Comparison of ENCODE assay signal across 9 mouse cellular contexts in the genomic region with DNA sequence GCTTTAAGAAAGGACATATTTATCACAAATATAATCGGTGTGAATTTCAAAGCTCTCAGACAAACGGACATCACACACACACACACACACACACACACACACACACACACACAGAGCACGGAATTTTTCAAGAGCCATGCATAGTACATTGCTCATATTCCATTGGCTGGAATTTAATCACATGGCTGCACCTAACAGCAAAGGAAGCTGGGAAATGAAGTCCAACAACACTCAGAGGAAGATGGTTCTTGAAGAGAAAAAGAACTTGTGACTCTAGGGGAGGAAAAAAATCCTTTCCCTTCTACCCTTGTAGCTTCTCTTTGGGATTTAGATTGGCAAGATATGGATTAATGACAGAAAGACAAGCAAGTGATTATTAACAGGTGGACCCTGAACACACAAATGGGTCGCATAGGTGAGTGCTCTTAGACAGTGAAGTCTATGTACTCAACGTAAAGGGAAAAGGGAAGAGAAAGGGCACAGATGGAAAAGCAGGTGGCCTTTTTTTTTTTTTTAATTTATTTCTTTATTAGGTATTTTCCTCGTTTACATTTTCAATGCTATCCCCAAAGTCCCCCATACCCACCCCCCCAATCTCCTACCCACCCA. TPM values are rescaled to one million over a fixed set of nuclear protein-coding genes. Genes with fewer than 3 reads are reported as not detected.
DNase-seq lines count a peak whose midpoint lies in the region; ATAC-seq and TF ChIP-seq lines count a peak whose summit lies in the region.
"Had no signal": no experiment of that assay in that cellular context is flagged by ENCODE, and none has a peak within 500 bp of the region (broad histone marks: within the 10 kb centered on the region; RNA-seq: fewer than 3 reads in every experiment).

No protein-coding gene starts in this region.

- no peaks in the 10 kb centered on the region for H3K9me3 ChIP-seq in kidney, embryonic 15.5 days (replicated peaks)
- H3K9me3 ChIP-seq in embryonic facial prominence, embryonic 10.5 days: no peaks in the 10 kb centered on the region
- no peaks in the 10 kb centered on the region for H3K9me3 ChIP-seq in intestine, embryonic 15.5 days

- H3K4me3 ChIP-seq in kidney, embryonic 15.5 days (replicated peaks): no peak overlapping the region
- peak overlapping the region; percentile 37 for H3K4me3 ChIP-seq in embryonic facial prominence, embryonic 10.5 days
- H3K4me3 ChIP-seq in intestine, embryonic 15.5 days (replicated peaks): no peak overlapping the region
- no peak overlapping the region for H3K4me3 ChIP-seq in myocyte
- H3K4me3 ChIP-seq: megakaryocyte, embryonic 14.5 days had no signal

- WGBS in kidney, embryonic 15.5 days: 66% methylated on average over 6 of the region's 6 CpGs
- WGBS in embryonic facial prominence, embryonic 10.5 days: 52% methylated on average over 6 of the region's 6 CpGs
- WGBS in intestine, embryonic 15.5 days: 54% methylated on average over 6 of the region's 6 CpGs

- no peaks in the 10 kb centered on the region for H3K79me2 ChIP-seq in myocyte (ENCODE audit: control insufficient read depth, insufficient read depth)

- H3K27ac ChIP-seq in kidney, embryonic 15.5 days: no peak overlapping the region
- no peak overlapping the region for H3K27ac ChIP-seq in embryonic facial prominence, embryonic 10.5 days (replicated peaks)
- no peak overlapping the region for H3K27ac ChIP-seq in intestine, embryonic 15.5 days

- no peaks in the 10 kb centered on the region for H3K36me3 ChIP-seq in kidney, embryonic 15.5 days
- no peaks in the 10 kb centered on the region for H3K36me3 ChIP-seq in embryonic facial prominence, embryonic 10.5 days (replicated peaks)
- no peaks in the 10 kb centered on the region for H3K36me3 ChIP-seq in intestine, embryonic 15.5 days
- H3K36me3 ChIP-seq in myocyte (ENCODE audit: control insufficient read depth, insufficient read depth): no peaks in the 10 kb centered on the region

- no peak for TF ChIP-seq POLR2A in myocyte (IDR thresholded peaks at IDR 0.05; ENCODE audit: insufficient read length, low read depth)

- no peak overlapping the region for H3K9ac ChIP-seq in kidney, embryonic 15.5 days
- no peak overlapping the region for H3K9ac ChIP-seq in intestine, embryonic 15.5 days

- H3K4me1 ChIP-seq in kidney, embryonic 15.5 days: peaks cover 24% of the 10 kb centered on the region
- H3K4me1 ChIP-seq in embryonic facial prominence, embryonic 10.5 days: peaks cover 21% of the 10 kb centered on the region
- H3K4me1 ChIP-seq in intestine, embryonic 15.5 days (replicated peaks): peaks cover 15% of the 10 kb centered on the region; the same call in 1 of the 2 replicates

- H3ac ChIP-seq in myocyte (ENCODE audit: control insufficient read depth, insufficient read length): no peak overlapping the region

- no peaks in the 10 kb centered on the region for H3K27me3 ChIP-seq in kidney, embryonic 15.5 days
- H3K27me3 ChIP-seq in embryonic facial prominence, embryonic 10.5 days (replicated peaks; ENCODE audit: low read depth, poor library complexity, severe bottlenecking): no peaks in the 10 kb centered on the region
- no peaks in the 10 kb centered on the region for H3K27me3 ChIP-seq in intestine, embryonic 15.5 days (replicated peaks)
- H3K27me3 ChIP-seq in myocyte (ENCODE audit: control insufficient read depth, insufficient read depth, insufficient read length): no peaks in the 10 kb centered on the region

- no peak for DNase-seq in kidney, adult 11 months
- DNase-seq in embryonic facial prominence, embryonic 10.5 days (ENCODE audit: low spot score): peak; percentile 38
- no peak for DNase-seq in urinary bladder, adult 2 months (ENCODE audit: low spot score)
- no peak for DNase-seq in ovary, postnatal 14 days (ENCODE audit: low spot score)
- no peak for DNase-seq in layer of hippocampus, postnatal 10 days (ENCODE audit: low spot score in 2 of 2)

- peak; percentile 68; the same call in 1 of the 2 replicates for ATAC-seq in kidney, embryonic 15.5 days (replicated peaks; ENCODE audit: low FRiP score)
- peak; percentile 39; the same call in 1 of the 2 replicates for ATAC-seq in intestine, embryonic 15.5 days

- H3K4me2 ChIP-seq in kidney, embryonic 15.5 days: peak overlapping the region; percentile 36; the same call in 1 of the 2 replicates
- H3K4me2 ChIP-seq in intestine, embryonic 15.5 days (replicated peaks): no peak overlapping the region
- H3K4me2 ChIP-seq in myocyte (ENCODE audit: low read depth): no peak overlapping the region

TF ChIP-seq in myocyte, 11 proteins besides CTCF, POLR2A, EP300 and RAD21:
- TF ChIP-seq TCF3 (IDR thresholded peaks at IDR 0.05; ENCODE audit: insufficient read length, low read depth) (no peak), USF1 (IDR thresholded peaks at IDR 0.05; ENCODE audit: low read depth) (peak; percentile 86)

RNA-seq across cellular contexts. Expression of a gene that starts 35.5 kb away (rescaled TPM):
- polyA plus RNA-seq in kidney, embryonic 15.5 days (2015; fragmentation: Nextera tagmentation; extraction: Ambion mirVana): 3.7 and 4.3 TPM in 2 replicates
- polyA plus RNA-seq in embryonic facial prominence, embryonic 10.5 days (2016; fragmentation: Nextera tagmentation; extraction: Ambion mirVana): 1.00 and 3.5 TPM in 2 replicates
- 0.43 and 0.64 TPM in 2 replicates for polyA plus RNA-seq in intestine, embryonic 15.5 days (2015; fragmentation: Nextera tagmentation; extraction: Ambion mirVana)
- polyA plus RNA-seq in myocyte (2012; fragmentation: generic; extraction: Trizol): 0.14 TPM
- polyA plus RNA-seq in urinary bladder, adult 2 months (2012; rRNA removed): 0.10 and 0.22 TPM in 2 replicates
- total RNA-seq in layer of hippocampus, postnatal 10 days (2021): 1 to 10 TPM; 8.1 to 8.9 TPM

RNA-seq across cellular contexts. Expression of a gene that starts 52.2 kb away (rescaled TPM):
- polyA plus RNA-seq in kidney, embryonic 15.5 days (2015; fragmentation: Nextera tagmentation; extraction: Ambion mirVana): 42.9 and 43.6 TPM in 2 replicates
- polyA plus RNA-seq in embryonic facial prominence, embryonic 10.5 days (2016; fragmentation: Nextera tagmentation; extraction: Ambion mirVana): 74.1 and 75.7 TPM in 2 replicates
- 32.3 and 33.0 TPM in 2 replicates for polyA plus RNA-seq in intestine, embryonic 15.5 days (2015; fragmentation: Nextera tagmentation; extraction: Ambion mirVana)
- polyA plus RNA-seq in myocyte (2012; fragmentation: generic; extraction: Trizol): 20.4 TPM
- 22.0 and 34.3 TPM in 2 replicates for polyA plus RNA-seq in urinary bladder, adult 2 months (2012; rRNA removed)
- 10 to 100 TPM; 26.5 to 27.1 TPM for total RNA-seq in layer of hippocampus, postnatal 10 days (2021)

RNA-seq across cellular contexts. Expression of a gene that starts 52.4 kb away (rescaled TPM):
- 61.5 and 64.7 TPM in 2 replicates for polyA plus RNA-seq in kidney, embryonic 15.5 days (2015; fragmentation: Nextera tagmentation; extraction: Ambion mirVana)
- polyA plus RNA-seq in embryonic facial prominence, embryonic 10.5 days (2016; fragmentation: Nextera tagmentation; extraction: Ambion mirVana): 60.8 and 61.2 TPM in 2 replicates
- polyA plus RNA-seq in intestine, embryonic 15.5 days (2015; fragmentation: Nextera tagmentation; extraction: Ambion mirVana): 45.8 and 56.6 TPM in 2 replicates
- 50.0 TPM for polyA plus RNA-seq in myocyte (2012; fragmentation: generic; extraction: Trizol)
- polyA plus RNA-seq in urinary bladder, adult 2 months (2012; rRNA removed): 48.0 and 49.0 TPM in 2 replicates
- total RNA-seq in layer of hippocampus, postnatal 10 days (2021): 10 to 100 TPM; 64.9 to 73.8 TPM
